Mouse (Mus musculus): ENCODE results near the gene Gm10964.
A peak's percentile ranks its signal among the peaks of the same experiment; 100 is the strongest.
"Not testable (repeated sequence)": the region's sequence is repeated elsewhere in the genome, so short reads cannot be mapped to it uniquely, and the experiment has no call there.

The Gm10964 gene

DNA sequence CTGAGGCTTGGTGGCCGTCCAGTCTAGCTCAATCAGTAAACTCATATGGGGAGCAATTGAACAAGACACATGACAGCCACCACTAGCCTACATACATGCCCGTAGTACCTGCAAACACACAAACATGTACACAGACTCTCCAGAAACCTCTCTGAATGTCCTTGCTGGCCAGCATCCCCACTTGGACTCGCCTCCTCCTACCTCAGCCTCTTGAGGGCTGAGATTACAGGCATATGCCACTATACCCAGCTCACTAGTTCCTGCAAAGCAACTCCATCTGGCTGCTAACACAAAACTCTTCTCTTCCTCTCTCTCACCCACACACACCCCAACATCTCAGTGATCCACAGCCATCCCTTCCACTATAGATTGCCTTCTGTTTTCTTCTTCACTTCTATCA lies 41.1 kb downstream of the Gm10964 start:
- DNase-seq, result no peak

GRCm38 (mm10) chr3:103780777-103781176 lies 41.6 kb downstream of the Gm10964 start:
- no peak for DNase-seq

GRCm38 (mm10) chr3:103782844-103783609 lies 43.9 kb downstream of the Gm10964 start:
- no peak for DNase-seq

- DNase-seq, result no peak
Measured at GRCm38 (mm10) chr3:103787225-103787624, 48.1 kb downstream of the Gm10964 start.

- DNase-seq, result no peak
Measured at GRCm38 (mm10) chr3:103789096-103789495, 49.9 kb downstream of the Gm10964 start.

DNA sequence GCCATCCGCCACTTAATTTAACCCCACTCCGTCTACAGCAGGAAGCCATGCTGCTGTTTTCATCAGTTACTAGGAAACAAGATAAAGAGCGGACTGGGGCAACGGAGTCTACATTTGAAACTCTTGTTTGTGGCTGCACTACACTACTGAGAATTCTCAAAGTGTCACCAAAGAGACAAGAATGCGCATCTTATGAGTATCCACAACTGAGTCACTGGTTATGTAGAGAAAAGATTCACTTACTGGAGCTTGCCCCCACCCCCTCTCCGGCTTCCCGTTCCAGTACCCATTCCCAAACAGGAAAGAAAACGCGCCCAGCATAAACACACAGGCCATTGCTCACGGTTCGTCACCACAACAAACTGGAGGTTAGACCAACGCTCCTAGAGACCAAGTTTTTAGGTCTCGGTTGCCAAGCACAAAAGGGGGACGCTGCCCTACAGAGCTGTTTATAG lies 50.8 kb downstream of the Gm10964 start:
- DNase-seq, result peak; percentile 22

DNA sequence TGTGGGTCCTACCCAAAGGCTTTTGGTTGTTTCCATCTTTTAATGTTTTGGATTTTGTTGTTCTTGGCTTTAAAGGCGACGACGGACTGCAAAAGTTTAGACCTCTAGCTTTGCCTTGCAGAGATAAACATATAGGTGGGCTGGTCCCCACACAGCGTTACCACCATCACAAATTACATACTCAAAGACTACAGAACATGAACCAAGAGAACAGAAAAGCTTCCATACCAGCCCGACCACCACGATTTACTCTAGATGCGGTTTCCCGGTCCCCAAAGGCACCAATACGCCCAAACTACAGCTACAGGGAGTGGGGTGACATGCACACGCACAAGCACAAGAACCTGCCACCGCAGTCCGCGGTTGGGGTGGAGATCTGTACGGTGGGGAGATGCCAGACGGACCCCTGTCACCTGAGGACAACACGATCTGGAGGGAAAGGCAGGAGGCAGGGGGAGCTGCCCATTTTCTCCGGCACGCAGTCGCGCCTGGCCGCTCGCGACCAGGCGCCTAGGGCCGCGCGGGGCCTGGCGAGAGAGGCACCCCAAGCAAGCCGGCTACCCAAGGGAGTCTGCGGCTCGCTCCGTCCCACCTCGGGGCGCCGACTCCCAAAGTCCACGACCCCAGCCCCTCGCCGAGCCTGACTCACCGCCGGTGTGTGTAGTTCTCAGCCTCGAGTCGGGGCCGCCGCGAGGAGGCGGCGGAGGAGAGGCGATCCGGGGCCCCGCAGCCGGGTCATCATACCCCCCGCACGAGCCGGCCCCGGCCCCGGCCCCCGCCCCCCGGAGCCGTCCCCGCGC lies 51.4 kb downstream of the Gm10964 start:
- no peak for DNase-seq

GRCm38 (mm10) chr3:103791230-103792110 lies 52.3 kb downstream of the Gm10964 start, which contains the start of gene Hipk1:
TSS of gene Hipk1 (minus strand) at chr3:103791563.
- DNase-seq, result peak; percentile 95

DNA sequence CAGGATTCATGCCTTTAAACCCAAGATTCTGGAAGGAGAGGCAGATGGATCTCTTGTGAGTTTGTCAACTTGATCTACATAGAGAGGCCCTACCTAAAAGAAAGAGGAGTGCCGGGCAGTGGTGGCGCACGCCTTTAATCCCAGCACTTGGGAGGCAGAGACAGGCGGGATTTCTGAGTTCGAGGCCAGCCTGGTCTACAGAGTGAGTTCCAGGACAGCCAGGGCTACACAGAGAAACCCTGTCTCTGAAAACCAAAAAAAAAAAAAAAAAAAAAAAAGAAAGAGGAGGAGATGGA lies 52.9 kb downstream of the Gm10964 start:
- DNase-seq, result not testable (repeated sequence)

- DNase-seq, result no peak
Measured at GRCm38 (mm10) chr3:103792566-103792965, 53.4 kb downstream of the Gm10964 start.
